Mouse (Mus musculus): ENCODE results near the gene Tmeff2.

Tmeff2 gene

GRCm38 (mm10) chr1:51107299-51107698, 206.9 kb downstream of the Tmeff2 start:
- DNase-seq (ENCODE audit: low spot score), result no peak

GRCm38 (mm10) chr1:51114721-51115120, 214.3 kb downstream of the Tmeff2 start:
- DNase-seq (ENCODE audit: low spot score), result no peak

- no peak for DNase-seq (ENCODE audit: low spot score)
Measured at GRCm38 (mm10) chr1:51115761-51116160, 215.3 kb downstream of the Tmeff2 start.

GRCm38 (mm10) chr1:51117830-51118229, 217.4 kb downstream of the Tmeff2 start:
- DNase-seq (ENCODE audit: low spot score), result no peak

- DNase-seq (ENCODE audit: low spot score), result no peak
Measured at GRCm38 (mm10) chr1:51125671-51126424, 225.4 kb downstream of the Tmeff2 start.

GRCm38 (mm10) chr1:51126425-51126765, 225.9 kb downstream of the Tmeff2 start:
- no peak for DNase-seq (ENCODE audit: low spot score)

- DNase-seq (ENCODE audit: low spot score), result no peak
Measured at GRCm38 (mm10) chr1:51136792-51137191, 236.3 kb downstream of the Tmeff2 start.

GRCm38 (mm10) chr1:51139605-51140004, 239.2 kb downstream of the Tmeff2 start:
- DNase-seq (ENCODE audit: low spot score), result no peak

- no peak for DNase-seq (ENCODE audit: low spot score)
Measured at GRCm38 (mm10) chr1:51141381-51141780, 240.9 kb downstream of the Tmeff2 start.

GRCm38 (mm10) chr1:51142729-51143128, 242.3 kb downstream of the Tmeff2 start:
- no peak for DNase-seq (ENCODE audit: low spot score)

- no peak for DNase-seq (ENCODE audit: low spot score)
Measured at GRCm38 (mm10) chr1:51145693-51146092, 245.2 kb downstream of the Tmeff2 start.

GRCm38 (mm10) chr1:51148481-51149137, 248.2 kb downstream of the Tmeff2 start:
- DNase-seq (ENCODE audit: low spot score), result no peak

GRCm38 (mm10) chr1:51149488-51149887, 249.0 kb downstream of the Tmeff2 start:
- DNase-seq (ENCODE audit: low spot score), result no peak

- DNase-seq (ENCODE audit: low spot score), result no peak
Measured at GRCm38 (mm10) chr1:51149890-51150289, 249.4 kb downstream of the Tmeff2 start.

GRCm38 (mm10) chr1:51152017-51152416, 251.6 kb downstream of the Tmeff2 start:
- no peak for DNase-seq (ENCODE audit: low spot score)

GRCm38 (mm10) chr1:51152856-51153255, 252.4 kb downstream of the Tmeff2 start:
- no peak for DNase-seq (ENCODE audit: low spot score)

- DNase-seq (ENCODE audit: low spot score), result no peak
Measured at GRCm38 (mm10) chr1:51184276-51184675, 283.8 kb downstream of the Tmeff2 start.

- no peak for DNase-seq (ENCODE audit: low spot score)
Measured at GRCm38 (mm10) chr1:51189008-51189407, 288.6 kb downstream of the Tmeff2 start.

- no peak for DNase-seq (ENCODE audit: low spot score)
Measured at GRCm38 (mm10) chr1:51191253-51191652, 290.8 kb downstream of the Tmeff2 start.

GRCm38 (mm10) chr1:51191872-51192613, 291.6 kb downstream of the Tmeff2 start:
- DNase-seq (ENCODE audit: low spot score), result no peak

- DNase-seq (ENCODE audit: low spot score), result no peak
Measured at GRCm38 (mm10) chr1:51199088-51199830, 298.8 kb downstream of the Tmeff2 start.

- no peak for DNase-seq (ENCODE audit: low spot score)
Measured at GRCm38 (mm10) chr1:51199954-51200353, 299.5 kb downstream of the Tmeff2 start.
